Mouse (Mus musculus): ENCODE data around the gene Tmem184a. TPM values are rescaled to one million over a fixed set of nuclear protein-coding genes. Genes with fewer than 3 reads are reported as not detected.
A peak's percentile ranks its signal among the peaks of the same experiment; 100 is the strongest.

Tmem184a gene
- polyA plus RNA-seq, 1 experiment from 2014 or later, result 197 TPM

- H3K4me2 ChIP-seq (replicated peaks; ENCODE audit: low read depth), result no peak overlapping the region
- TF ChIP-seq CTCF (IDR thresholded peaks at IDR 0.05; ENCODE audit: low read depth), result no peak
- no peaks in the 10 kb centered on the region for H3K27me3 ChIP-seq (replicated peaks; ENCODE audit: control insufficient read depth, insufficient read depth, low read length)
- ATAC-seq, result no peak
- no peak overlapping the region for H3K27ac ChIP-seq (ENCODE audit: low read depth, low read length)
- no peaks in the 10 kb centered on the region for H3K4me1 ChIP-seq (replicated peaks; ENCODE audit: control insufficient read depth, insufficient read depth, low read length)
- H3K36me3 ChIP-seq (ENCODE audit: control insufficient read depth, insufficient read depth), result no peaks in the 10 kb centered on the region
- H3K9me3 ChIP-seq (ENCODE audit: control insufficient read depth), result no peaks in the 10 kb centered on the region
- no peak overlapping the region for H3K9ac ChIP-seq (ENCODE audit: low read depth, low read length)
- no peak overlapping the region for H3K4me3 ChIP-seq (ENCODE audit: low read depth, low read length)
- WGBS, result 85% methylated on average over 7 of the region's 7 CpGs
Measured at GRCm38 (mm10) chr5:139835706-139836105, 16.0 kb upstream of the Tmem184a start.

GRCm38 (mm10) chr5:139832125-139832524 lies 12.4 kb upstream of the Tmem184a start:
- Histone ChIP-seq H3K4me1 (replicated peaks; ENCODE audit: control insufficient read depth, insufficient read depth, low read length) (no peaks in the 10 kb centered on the region), H3K9ac (ENCODE audit: low read depth, low read length) (no peak overlapping the region), H3K9me3 (ENCODE audit: control insufficient read depth) (no peaks in the 10 kb centered on the region), H3K4me2 (replicated peaks; ENCODE audit: low read depth) (no peak overlapping the region), H3K4me3 (ENCODE audit: low read depth, low read length) (no peak overlapping the region), H3K36me3 (ENCODE audit: control insufficient read depth, insufficient read depth) (no peaks in the 10 kb centered on the region), H3K27ac (ENCODE audit: low read depth, low read length) (no peak overlapping the region), H3K27me3 (replicated peaks; ENCODE audit: control insufficient read depth, insufficient read depth, low read length) (no peaks in the 10 kb centered on the region)
- no peak for ATAC-seq
- TF ChIP-seq CTCF (IDR thresholded peaks at IDR 0.05; ENCODE audit: low read depth), result no peak
- WGBS, result 69% methylated on average over 7 of the region's 7 CpGs

GRCm38 (mm10) chr5:139830734-139831133 lies 11.0 kb upstream of the Tmem184a start:
- no peak for ATAC-seq
- no peak for TF ChIP-seq CTCF (IDR thresholded peaks at IDR 0.05; ENCODE audit: low read depth)
- 88% methylated on average over 3 of the region's 3 CpGs for WGBS

GRCm38 (mm10) chr5:139829384-139829783 lies 9.7 kb upstream of the Tmem184a start:
- no peak for ATAC-seq
- Histone ChIP-seq H3K9ac (ENCODE audit: low read depth, low read length) (no peak overlapping the region), H3K4me3 (ENCODE audit: low read depth, low read length) (no peak overlapping the region), H3K27ac (ENCODE audit: low read depth, low read length) (no peak overlapping the region), H3K4me1 (replicated peaks; ENCODE audit: control insufficient read depth, insufficient read depth, low read length) (peaks cover 6% of the 10 kb centered on the region), H3K4me2 (replicated peaks; ENCODE audit: low read depth) (no peak overlapping the region), H3K9me3 (ENCODE audit: control insufficient read depth) (no peaks in the 10 kb centered on the region), H3K27me3 (replicated peaks; ENCODE audit: control insufficient read depth, insufficient read depth, low read length) (no peaks in the 10 kb centered on the region), H3K36me3 (ENCODE audit: control insufficient read depth, insufficient read depth) (peaks cover 3% of the 10 kb centered on the region; the same call in 1 of the 2 replicates)
- no peak for TF ChIP-seq CTCF (IDR thresholded peaks at IDR 0.05; ENCODE audit: low read depth)
- 73% methylated on average over 13 of the region's 13 CpGs for WGBS

More at GRCm38 (mm10) chr5:139830734-139831133, 11.0 kb upstream of the Tmem184a start:
- Histone ChIP-seq H3K9me3 (ENCODE audit: control insufficient read depth) (no peaks in the 10 kb centered on the region), H3K27me3 (replicated peaks; ENCODE audit: control insufficient read depth, insufficient read depth, low read length) (no peaks in the 10 kb centered on the region), H3K9ac (ENCODE audit: low read depth, low read length) (no peak overlapping the region), H3K36me3 (ENCODE audit: control insufficient read depth, insufficient read depth) (no peaks in the 10 kb centered on the region), H3K4me1 (replicated peaks; ENCODE audit: control insufficient read depth, insufficient read depth, low read length) (peaks cover 5% of the 10 kb centered on the region), H3K4me3 (ENCODE audit: low read depth, low read length) (no peak overlapping the region), H3K4me2 (replicated peaks; ENCODE audit: low read depth) (no peak overlapping the region), H3K27ac (ENCODE audit: low read depth, low read length) (no peak overlapping the region)

GRCm38 (mm10) chr5:139827593-139827992 lies 7.9 kb upstream of the Tmem184a start:
- peaks cover 6% of the 10 kb centered on the region for H3K4me1 ChIP-seq (replicated peaks; ENCODE audit: control insufficient read depth, insufficient read depth, low read length)
- H3K9ac ChIP-seq (ENCODE audit: low read depth, low read length), result no peak overlapping the region
- ATAC-seq, result no peak
- H3K9me3 ChIP-seq (ENCODE audit: control insufficient read depth), result no peaks in the 10 kb centered on the region
- peaks cover 18% of the 10 kb centered on the region; the same call in 1 of the 2 replicates for H3K36me3 ChIP-seq (ENCODE audit: control insufficient read depth, insufficient read depth)
- WGBS, result 96% methylated on average over 1 of the region's 1 CpGs
- H3K4me2 ChIP-seq (replicated peaks; ENCODE audit: low read depth), result no peak overlapping the region
- no peak overlapping the region for H3K27ac ChIP-seq (ENCODE audit: low read depth, low read length)
- H3K4me3 ChIP-seq (ENCODE audit: low read depth, low read length), result no peak overlapping the region
- TF ChIP-seq CTCF (IDR thresholded peaks at IDR 0.05; ENCODE audit: low read depth), result peak; percentile 63
- H3K27me3 ChIP-seq (replicated peaks; ENCODE audit: control insufficient read depth, insufficient read depth, low read length), result no peaks in the 10 kb centered on the region

- no peaks in the 10 kb centered on the region for H3K9me3 ChIP-seq (ENCODE audit: control insufficient read depth)
- no peak for TF ChIP-seq CTCF (IDR thresholded peaks at IDR 0.05; ENCODE audit: low read depth)
- H3K27ac ChIP-seq (ENCODE audit: low read depth, low read length), result peak within 1 kb of the TSS; percentile 64
- H3K4me1 ChIP-seq (replicated peaks; ENCODE audit: control insufficient read depth, insufficient read depth, low read length), result peaks cover 9% of the 10 kb centered on the region
- peaks cover 19% of the 10 kb centered on the region; the same call in 1 of the 2 replicates for H3K36me3 ChIP-seq (ENCODE audit: control insufficient read depth, insufficient read depth)
- H3K27me3 ChIP-seq (replicated peaks; ENCODE audit: control insufficient read depth, insufficient read depth, low read length), result no peaks in the 10 kb centered on the region
- peak within 1 kb of the TSS; percentile 88 for H3K4me3 ChIP-seq (ENCODE audit: low read depth, low read length)
- WGBS, result under 1% methylated on average over 43 of the region's 43 CpGs
- ATAC-seq, result peak; percentile 40; the same call in 1 of the 2 replicates
- peak within 1 kb of the TSS; percentile 79 for H3K9ac ChIP-seq (ENCODE audit: low read depth, low read length)
- peak within 1 kb of the TSS; percentile 88 for H3K4me2 ChIP-seq (replicated peaks; ENCODE audit: low read depth)
Measured at GRCm38 (mm10) chr5:139826357-139827055, 6.8 kb upstream of the Tmem184a start, which contains the start of the genes Gm26938 and Psmg3. Gene Gm26938 (minus strand): TSS chr5:139826407. Gene Psmg3 (minus strand): TSS chr5:139826885.

Measured in intestine, postnatal 0 days (tissue).